Mouse (Mus musculus): ENCODE data around the gene Tmem86b. TPM values are rescaled to one million over a fixed set of nuclear protein-coding genes. Genes with fewer than 3 reads are reported as not detected.
"Not testable (repeated sequence)": the region's sequence is repeated elsewhere in the genome, so short reads cannot be mapped to it uniquely, and the experiment has no call there.

The Tmem86b gene
- polyA plus RNA-seq, 1 experiment from 2014 or later = 1.0 TPM

DNA sequence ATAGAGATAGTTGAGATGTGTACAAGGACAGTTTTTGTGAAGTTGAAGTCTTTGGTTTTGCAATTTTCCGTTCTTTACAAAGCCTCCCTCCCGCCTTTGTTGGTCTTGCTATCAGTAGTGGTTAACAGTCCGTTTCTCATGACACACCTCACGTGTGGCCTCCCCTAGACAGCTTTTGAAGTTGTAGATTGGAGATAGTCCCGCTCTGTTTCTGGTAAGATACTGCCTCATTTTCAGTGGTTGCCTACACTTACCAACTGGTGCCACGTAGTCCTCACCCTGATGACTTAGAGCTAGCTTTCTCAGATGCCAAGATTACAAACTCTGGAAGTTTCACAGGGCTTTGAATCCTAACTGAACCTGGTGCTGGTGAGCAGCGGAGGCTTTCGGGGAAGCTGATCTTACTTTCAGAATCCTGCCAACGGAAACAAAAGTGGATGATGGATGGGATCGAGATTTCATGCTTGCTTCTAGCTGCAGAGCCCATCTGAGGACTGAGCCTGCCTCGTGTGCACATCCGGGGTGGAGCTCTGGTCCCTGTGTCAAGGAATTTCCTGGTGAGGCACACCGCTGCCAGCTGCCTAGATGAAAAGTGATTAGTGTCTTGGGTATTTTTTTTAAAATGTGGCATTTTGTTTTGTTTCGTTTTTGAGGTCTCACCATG is 17.4 kb downstream of the Tmem86b start:
- Histone ChIP-seq H3K36me3 (ENCODE audit: control insufficient read depth, insufficient read depth, low read length) (no peaks in the 10 kb centered on the region), H3K4me3 (ENCODE audit: low read length) (no peak overlapping the region), H3K9ac (ENCODE audit: low read depth, low read length) (no peak overlapping the region), H3K27me3 (ENCODE audit: control insufficient read depth, insufficient read depth, low read length) (no peaks in the 10 kb centered on the region), H3K9me3 (ENCODE audit: control insufficient read depth, low read length) (no peaks in the 10 kb centered on the region), H3K4me2 (replicated peaks; ENCODE audit: low read depth, low read length) (no peak overlapping the region), H3K4me1 (ENCODE audit: control insufficient read depth, insufficient read depth, low read length) (no peaks in the 10 kb centered on the region), H3K27ac (ENCODE audit: low read depth, low read length) (no peak overlapping the region)
- ATAC-seq (ENCODE audit: low FRiP score, low TSS enrichment) = no peak
- WGBS = 77% methylated on average over 14 of the region's 14 CpGs

DNA sequence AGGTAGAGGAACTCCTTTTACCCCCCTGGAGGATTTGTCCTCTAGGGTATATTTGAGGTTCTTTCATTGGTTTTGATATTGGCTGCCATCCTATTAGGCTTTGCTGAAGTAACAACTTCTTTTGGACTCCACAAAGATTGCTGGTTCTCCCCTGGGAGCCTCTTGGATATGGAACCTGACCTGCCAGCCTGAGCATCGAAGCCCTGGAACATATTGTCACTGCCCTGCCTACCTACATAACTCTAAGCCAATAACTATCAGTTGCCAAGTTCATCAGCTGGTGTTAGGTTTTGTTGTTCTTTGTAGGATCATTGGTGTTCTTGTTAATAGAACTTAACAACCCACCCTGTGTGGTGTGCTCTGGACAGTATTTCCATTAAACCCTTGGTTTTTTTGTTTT is 18.3 kb downstream of the Tmem86b start:
- ATAC-seq (ENCODE audit: low FRiP score, low TSS enrichment) = no peak
- no peak overlapping the region for H3K4me2 ChIP-seq (replicated peaks; ENCODE audit: low read depth, low read length)
- no peaks in the 10 kb centered on the region for H3K4me1 ChIP-seq (ENCODE audit: control insufficient read depth, insufficient read depth, low read length)
- WGBS = 66% methylated on average over 1 of the region's 1 CpGs
- H3K9ac ChIP-seq (ENCODE audit: low read depth, low read length) = no peak overlapping the region
- no peaks in the 10 kb centered on the region for H3K36me3 ChIP-seq (ENCODE audit: control insufficient read depth, insufficient read depth, low read length)
- no peaks in the 10 kb centered on the region for H3K9me3 ChIP-seq (ENCODE audit: control insufficient read depth, low read length)
- H3K27ac ChIP-seq (ENCODE audit: low read depth, low read length) = no peak overlapping the region
- H3K27me3 ChIP-seq (ENCODE audit: control insufficient read depth, insufficient read depth, low read length) = no peaks in the 10 kb centered on the region
- no peak overlapping the region for H3K4me3 ChIP-seq (ENCODE audit: low read length)

DNA sequence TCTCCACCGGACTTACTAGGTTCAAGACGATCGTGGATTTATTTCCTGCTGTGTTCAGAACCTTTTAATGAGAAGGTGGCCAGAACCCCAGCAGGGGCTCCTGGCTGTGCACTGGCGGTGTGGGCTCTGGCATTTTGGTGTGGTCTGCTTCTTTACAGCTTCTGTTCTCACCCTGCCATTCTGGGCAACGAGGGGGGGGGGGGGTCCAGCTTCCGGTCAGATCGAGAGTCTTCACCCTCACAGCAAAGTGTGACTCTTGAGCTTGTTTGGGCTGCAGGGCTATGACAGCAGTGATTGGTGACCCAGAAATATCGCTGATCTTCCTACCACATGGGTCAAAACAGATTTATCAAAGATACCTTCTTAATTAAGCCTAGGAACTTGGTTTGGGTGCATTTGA is 18.8 kb downstream of the Tmem86b start:
- Histone ChIP-seq H3K4me3 (ENCODE audit: low read length) (no peak overlapping the region), H3K27ac (ENCODE audit: low read depth, low read length) (no peak overlapping the region), H3K9ac (ENCODE audit: low read depth, low read length) (no peak overlapping the region), H3K36me3 (ENCODE audit: control insufficient read depth, insufficient read depth, low read length) (no peaks in the 10 kb centered on the region), H3K4me2 (replicated peaks; ENCODE audit: low read depth, low read length) (no peak overlapping the region), H3K9me3 (ENCODE audit: control insufficient read depth, low read length) (no peaks in the 10 kb centered on the region), H3K4me1 (ENCODE audit: control insufficient read depth, insufficient read depth, low read length) (no peaks in the 10 kb centered on the region), H3K27me3 (ENCODE audit: control insufficient read depth, insufficient read depth, low read length) (no peaks in the 10 kb centered on the region)
- 71% methylated on average over 8 of the region's 8 CpGs for WGBS
- no peak for ATAC-seq (ENCODE audit: low FRiP score, low TSS enrichment)

DNA sequence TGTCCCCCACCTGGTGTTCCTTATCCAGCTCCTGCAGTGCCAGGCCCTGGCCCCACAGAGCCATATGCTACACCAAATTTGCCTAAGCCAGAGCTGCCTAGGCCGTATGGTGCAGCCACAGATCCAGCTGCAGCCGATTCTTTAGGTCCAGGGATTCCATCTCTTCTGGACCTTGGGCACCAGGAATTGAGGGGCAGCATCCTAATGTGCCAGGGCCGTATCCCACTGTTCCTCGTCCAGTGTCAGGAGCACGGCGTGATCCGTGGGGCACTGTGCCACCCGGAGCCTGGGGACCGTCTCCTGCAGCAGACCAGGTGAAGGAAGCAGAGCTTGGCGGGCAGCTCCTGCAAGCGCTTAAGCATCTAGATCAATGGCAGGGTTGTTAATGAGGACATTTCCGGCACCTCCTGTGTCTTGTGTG is 19.3 kb downstream of the Tmem86b start:
- no peak overlapping the region for H3K4me2 ChIP-seq (replicated peaks; ENCODE audit: low read depth, low read length)
- no peaks in the 10 kb centered on the region for H3K27me3 ChIP-seq (ENCODE audit: control insufficient read depth, insufficient read depth, low read length)
- H3K4me3 ChIP-seq (ENCODE audit: low read length) = no peak overlapping the region
- no peaks in the 10 kb centered on the region for H3K9me3 ChIP-seq (ENCODE audit: control insufficient read depth, low read length)
- WGBS = 86% methylated on average over 12 of the region's 12 CpGs
- no peaks in the 10 kb centered on the region for H3K36me3 ChIP-seq (ENCODE audit: control insufficient read depth, insufficient read depth, low read length)
- H3K27ac ChIP-seq (ENCODE audit: low read depth, low read length) = no peak overlapping the region
- no peak for ATAC-seq (ENCODE audit: low FRiP score, low TSS enrichment)
- H3K4me1 ChIP-seq (ENCODE audit: control insufficient read depth, insufficient read depth, low read length) = no peaks in the 10 kb centered on the region
- H3K9ac ChIP-seq (ENCODE audit: low read depth, low read length) = no peak overlapping the region

DNA sequence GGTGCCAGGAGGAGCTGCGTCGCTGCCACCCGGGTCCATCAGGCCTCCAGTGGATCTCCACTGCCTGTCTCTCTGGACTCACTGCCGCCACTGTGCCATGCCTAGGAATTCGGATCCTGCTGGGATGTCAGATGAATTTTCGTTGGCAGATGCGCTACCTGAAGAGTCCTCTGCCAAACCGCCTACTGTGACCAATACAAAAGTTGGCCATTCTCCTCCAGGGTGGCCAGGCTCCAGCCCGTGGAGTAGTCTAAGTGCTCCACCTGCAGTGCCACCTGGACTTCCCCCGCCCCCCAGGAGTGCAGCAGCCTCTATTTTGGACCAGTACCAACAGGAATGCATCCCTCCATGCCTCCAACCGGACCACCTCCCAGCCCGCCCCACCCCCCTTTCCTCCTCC is 19.7 kb downstream of the Tmem86b start:
- Histone ChIP-seq H3K27ac (ENCODE audit: low read depth, low read length) (no peak overlapping the region), H3K9ac (ENCODE audit: low read depth, low read length) (no peak overlapping the region), H3K4me2 (replicated peaks; ENCODE audit: low read depth, low read length) (no peak overlapping the region), H3K9me3 (ENCODE audit: control insufficient read depth, low read length) (no peaks in the 10 kb centered on the region), H3K4me1 (ENCODE audit: control insufficient read depth, insufficient read depth, low read length) (no peaks in the 10 kb centered on the region), H3K27me3 (ENCODE audit: control insufficient read depth, insufficient read depth, low read length) (no peaks in the 10 kb centered on the region), H3K36me3 (ENCODE audit: control insufficient read depth, insufficient read depth, low read length) (no peaks in the 10 kb centered on the region), H3K4me3 (ENCODE audit: low read length) (no peak overlapping the region)
- no peak for ATAC-seq (ENCODE audit: low FRiP score, low TSS enrichment)
- WGBS = 87% methylated on average over 12 of the region's 12 CpGs

DNA sequence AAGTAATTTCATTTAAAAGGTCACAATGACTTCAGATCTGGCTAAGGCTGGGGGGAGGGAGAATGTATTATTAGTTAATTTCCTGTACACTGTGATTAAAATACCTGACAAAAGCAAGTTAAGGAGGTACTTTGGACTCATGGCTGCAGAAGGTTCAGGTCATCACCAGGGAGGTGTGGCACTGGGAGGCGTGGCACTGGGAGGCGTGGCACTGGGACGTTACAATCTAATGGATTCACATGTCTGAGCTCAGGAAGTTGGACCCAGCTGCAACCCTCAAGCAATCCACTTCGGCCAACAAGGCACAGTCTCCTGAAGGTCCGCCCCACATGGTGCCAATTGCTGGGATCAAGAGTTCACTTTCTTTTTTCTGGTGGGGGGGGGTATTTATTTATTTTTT is 23.2 kb downstream of the Tmem86b start:
- H3K36me3 ChIP-seq (ENCODE audit: control insufficient read depth, insufficient read depth, low read length) = no peaks in the 10 kb centered on the region
- no peaks in the 10 kb centered on the region for H3K4me1 ChIP-seq (ENCODE audit: control insufficient read depth, insufficient read depth, low read length)
- ATAC-seq (ENCODE audit: low FRiP score, low TSS enrichment) = no peak
- no peak overlapping the region for H3K4me2 ChIP-seq (replicated peaks; ENCODE audit: low read depth, low read length)
- no peaks in the 10 kb centered on the region for H3K27me3 ChIP-seq (ENCODE audit: control insufficient read depth, insufficient read depth, low read length)
- H3K9me3 ChIP-seq (ENCODE audit: control insufficient read depth, low read length) = no peaks in the 10 kb centered on the region
- no peak overlapping the region for H3K27ac ChIP-seq (ENCODE audit: low read depth, low read length)
- H3K9ac ChIP-seq (ENCODE audit: low read depth, low read length) = no peak overlapping the region
- WGBS = 58% methylated on average over 5 of the region's 5 CpGs
- no peak overlapping the region for H3K4me3 ChIP-seq (ENCODE audit: low read length)

DNA sequence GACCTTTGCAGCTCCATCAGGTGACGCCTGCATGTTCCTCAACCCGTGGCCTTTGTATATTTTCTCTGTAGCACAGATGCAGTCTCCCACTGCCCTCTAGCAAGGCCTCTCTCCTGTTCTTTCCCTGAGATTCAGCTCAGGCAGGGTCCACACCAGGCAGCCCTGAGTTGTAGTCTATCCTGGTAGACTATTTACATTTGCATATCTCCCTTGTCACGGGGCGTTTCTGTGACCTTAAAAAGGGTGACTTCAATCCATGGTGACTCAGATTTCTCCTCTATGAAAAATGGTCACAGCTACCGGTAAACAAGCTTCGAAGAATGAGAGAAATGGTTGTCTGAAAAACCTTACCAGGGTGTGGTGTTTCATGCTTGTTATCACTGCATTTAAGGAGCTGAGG is 27.3 kb downstream of the Tmem86b start, which contains the start of gene Ptprh:
Gene Ptprh, minus strand, starts transcription at position 169 of the 400 bp plus-strand sequence.
- Histone ChIP-seq H3K27me3 (ENCODE audit: control insufficient read depth, insufficient read depth, low read length) (no peaks in the 10 kb centered on the region), H3K4me3 (ENCODE audit: low read length) (no peak within 1 kb of the TSS), H3K27ac (ENCODE audit: low read depth, low read length) (no peak within 1 kb of the TSS), H3K4me2 (replicated peaks; ENCODE audit: low read depth, low read length) (no peak within 1 kb of the TSS), H3K36me3 (ENCODE audit: control insufficient read depth, insufficient read depth, low read length) (no peaks in the 10 kb centered on the region), H3K9me3 (ENCODE audit: control insufficient read depth, low read length) (no peaks in the 10 kb centered on the region), H3K9ac (ENCODE audit: low read depth, low read length) (no peak within 1 kb of the TSS), H3K4me1 (ENCODE audit: control insufficient read depth, insufficient read depth, low read length) (no peaks in the 10 kb centered on the region)
- ATAC-seq (ENCODE audit: low FRiP score, low TSS enrichment) = no peak
- whole genome bisulfite sequencing = 76% methylated on average over 6 of the region's 6 CpGs

DNA sequence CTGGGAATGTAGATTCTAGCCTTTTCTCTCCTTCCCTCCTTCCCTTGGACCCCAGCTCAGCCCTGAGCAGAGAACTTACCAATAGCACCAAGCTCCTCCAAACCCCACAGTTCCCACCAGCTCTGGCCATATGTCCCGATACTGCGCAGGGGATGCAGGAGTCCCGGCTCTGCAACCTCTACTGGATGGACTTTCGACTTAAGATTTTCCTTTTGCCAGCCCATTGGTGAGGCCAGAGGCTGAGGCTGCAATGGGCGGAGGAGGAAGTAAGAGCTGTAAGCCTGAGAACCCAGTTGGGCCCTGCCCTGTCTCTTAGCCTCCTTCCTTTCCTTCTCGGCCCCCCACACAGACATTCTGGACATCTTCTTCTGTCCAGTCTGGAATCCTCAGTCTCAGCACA is 28.3 kb downstream of the Tmem86b start:
- Histone ChIP-seq H3K4me3 (ENCODE audit: low read length) (no peak overlapping the region), H3K9ac (ENCODE audit: low read depth, low read length) (no peak overlapping the region), H3K4me1 (ENCODE audit: control insufficient read depth, insufficient read depth, low read length) (no peaks in the 10 kb centered on the region), H3K27me3 (ENCODE audit: control insufficient read depth, insufficient read depth, low read length) (no peaks in the 10 kb centered on the region), H3K36me3 (ENCODE audit: control insufficient read depth, insufficient read depth, low read length) (no peaks in the 10 kb centered on the region), H3K27ac (ENCODE audit: low read depth, low read length) (no peak overlapping the region), H3K9me3 (ENCODE audit: control insufficient read depth, low read length) (no peaks in the 10 kb centered on the region), H3K4me2 (replicated peaks; ENCODE audit: low read depth, low read length) (no peak overlapping the region)
- ATAC-seq (ENCODE audit: low FRiP score, low TSS enrichment) = no peak
- WGBS = 86% methylated on average over 6 of the region's 6 CpGs

DNA sequence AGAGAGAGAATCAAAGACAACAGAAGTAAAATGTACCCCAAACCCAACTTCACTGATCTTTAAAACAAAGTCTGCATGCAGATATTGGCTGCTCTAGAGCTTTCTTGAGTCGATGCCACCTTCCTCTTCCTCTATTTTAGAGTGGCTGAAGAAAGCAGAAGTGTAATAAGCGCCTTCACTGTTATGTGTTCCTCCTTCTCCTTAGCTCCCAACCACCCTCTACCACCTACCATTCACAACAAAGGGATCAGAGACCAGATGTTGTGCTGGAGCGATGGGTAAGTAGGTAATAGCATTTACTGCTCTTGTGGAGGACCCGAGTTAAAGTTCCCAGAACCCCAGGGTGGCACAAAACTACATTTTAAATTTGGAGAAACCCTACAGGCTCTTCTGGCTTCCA is 34.2 kb downstream of the Tmem86b start:
- not testable (repeated sequence) for H3K4me1 ChIP-seq (ENCODE audit: control insufficient read depth, insufficient read depth, low read length); ATAC-seq (ENCODE audit: low FRiP score, low TSS enrichment); H3K36me3 ChIP-seq (ENCODE audit: control insufficient read depth, insufficient read depth, low read length); H3K27ac ChIP-seq (ENCODE audit: low read depth, low read length); H3K27me3 ChIP-seq (ENCODE audit: control insufficient read depth, insufficient read depth, low read length); H3K4me3 ChIP-seq (ENCODE audit: low read length); H3K9me3 ChIP-seq (ENCODE audit: control insufficient read depth, low read length); H3K4me2 ChIP-seq (replicated peaks; ENCODE audit: low read depth, low read length); H3K9ac ChIP-seq (ENCODE audit: low read depth, low read length)
- WGBS = 75% methylated on average over 4 of the region's 4 CpGs

Data from kidney, embryonic 14.5 days (tissue).